Mouse (Mus musculus) cerebellum, adult 9-11 months (tissue): Measurements from ENCODE around the gene Ntrk3.

Source experiments
- DNase-seq: peaks from one replicate; pipeline ENCODE4 v3.0.0; 2022

Gene Ntrk3

GRCm38 (mm10) chr7:78144849-78145248 lies 593.0 kb downstream of the Ntrk3 start:
- no peak for DNase-seq

GRCm38 (mm10) chr7:78129966-78130365 lies 607.8 kb downstream of the Ntrk3 start:
- no peak for DNase-seq
